Mouse (Mus musculus) T-helper 2 cell (primary cell): ENCODE results near the gene Fzr1.

Experiments used
- in situ Hi-C: fragments of 300-600 bp; cut with MboI, MseI; formaldehyde crosslinking; loops from one replicate; pipeline ENCODE4 v1.15.1; 2025; ENCODE audit warnings: high pct_unique_total_duplicates

Fzr1 gene

GRCm38 (mm10) chr10:81356991-81357844 lies 21.1 kb downstream of the Fzr1 start, which contains the start of gene Mfsd12:
Mfsd12 (plus strand) TSS chr10:81357491.
- in situ Hi-C loops, result no loop called here

- in situ Hi-C loops, result no loop called here
These were observed 21.8 kb downstream of the Fzr1 start for GRCm38 (mm10) chr10:81356352-81356990.

- in situ Hi-C loops, result no loop called here
These were observed 22.8 kb downstream of the Fzr1 start for GRCm38 (mm10) chr10:81355533-81355932.

- in situ Hi-C loops, result no loop called here
These were observed 23.4 kb downstream of the Fzr1 start for GRCm38 (mm10) chr10:81354738-81355477.

DNA sequence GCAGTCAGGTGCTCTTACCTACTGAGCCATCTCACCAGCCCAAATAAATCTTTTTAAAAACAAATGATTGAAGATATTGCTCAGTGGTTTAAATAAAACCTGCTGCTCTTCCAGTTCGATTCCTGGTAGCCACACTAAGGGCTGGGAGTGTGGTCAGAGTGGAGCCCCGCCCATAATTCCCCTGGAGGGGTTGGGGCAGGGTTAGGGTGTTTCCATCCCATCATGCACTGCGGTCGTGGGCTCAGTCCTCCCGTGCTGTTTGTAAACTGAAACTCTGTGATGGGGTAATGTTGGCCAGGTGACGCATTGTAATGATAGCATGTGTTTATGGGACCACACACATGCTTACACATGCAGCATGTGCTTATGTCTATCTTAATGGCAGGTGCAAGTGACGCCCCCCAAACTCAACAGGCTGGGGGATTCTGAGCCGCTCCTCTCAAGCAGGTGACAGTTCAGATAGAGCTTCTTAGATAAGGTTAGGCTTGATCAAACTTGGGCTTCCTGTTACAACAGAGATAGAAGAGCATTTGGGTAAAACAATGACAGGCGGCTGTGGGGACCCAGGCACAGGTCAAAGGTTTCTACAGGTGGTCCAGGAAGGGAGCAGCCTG lies 26.5 kb downstream of the Fzr1 start:
- in situ Hi-C loops, result no loop called here

DNA sequence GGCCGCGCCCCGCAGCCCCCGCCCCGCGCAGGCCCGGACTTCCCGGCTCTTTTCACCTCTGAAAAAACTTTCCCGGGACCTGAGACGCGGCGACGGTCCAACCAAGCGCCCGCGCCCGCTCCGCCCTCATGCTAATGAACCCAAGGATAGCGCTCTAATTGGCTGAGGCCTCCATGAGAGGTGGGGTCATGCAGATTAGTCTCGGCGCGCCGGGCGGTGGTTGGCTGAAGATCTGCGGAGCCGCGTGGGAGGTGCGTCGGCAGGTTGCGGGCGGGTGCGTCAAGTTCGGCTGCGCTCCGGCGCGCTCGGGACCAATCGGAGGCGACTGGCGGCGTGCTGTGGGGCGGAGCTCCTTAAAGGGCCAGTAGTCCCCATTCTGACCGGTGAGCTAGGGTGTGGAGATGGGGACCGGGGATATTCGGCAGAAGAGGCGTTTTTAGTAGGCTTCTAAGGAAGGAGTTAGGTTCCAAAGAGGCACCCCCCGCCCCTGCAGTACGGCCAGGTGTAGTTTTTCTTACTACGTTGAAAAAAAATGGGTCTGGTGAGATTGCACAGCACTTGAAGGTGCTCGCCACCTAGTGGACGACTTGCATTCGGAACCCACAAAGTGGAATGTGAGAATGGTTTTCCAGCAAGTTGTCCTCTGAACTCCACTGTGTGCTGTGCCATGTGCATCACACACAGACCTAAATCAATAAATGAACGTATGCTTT lies 27.8 kb downstream of the Fzr1 start, which contains the start of gene Hmg20b:
Gene Hmg20b, minus strand, starts transcription at position 130 of the 713 bp plus-strand sequence.
- in situ Hi-C loops, result no loop called here

DNA sequence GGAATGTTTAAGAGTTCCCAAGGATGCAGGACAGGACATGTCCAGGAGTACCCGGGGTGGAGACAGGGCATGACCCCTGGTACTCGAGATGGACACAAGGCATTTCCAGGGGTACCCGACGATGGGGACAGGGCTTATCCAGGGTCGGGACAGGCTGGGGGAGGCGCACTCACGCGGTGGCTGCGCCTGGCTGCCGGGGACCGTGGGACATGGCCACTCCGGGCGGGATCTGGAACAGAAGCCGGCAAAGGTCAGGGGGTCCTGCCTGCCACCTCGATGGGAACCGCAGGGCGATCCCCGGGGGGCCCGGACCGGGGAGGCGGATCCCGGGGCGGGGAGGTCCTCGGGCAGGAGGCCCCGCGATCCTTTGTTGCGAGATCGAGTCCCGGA lies 28.4 kb downstream of the Fzr1 start:
- in situ Hi-C loops, result loop anchor here (10.0 kb wide), 1 partner anchor 295 kb away; no protein-coding TSS in a partner anchor

DNA sequence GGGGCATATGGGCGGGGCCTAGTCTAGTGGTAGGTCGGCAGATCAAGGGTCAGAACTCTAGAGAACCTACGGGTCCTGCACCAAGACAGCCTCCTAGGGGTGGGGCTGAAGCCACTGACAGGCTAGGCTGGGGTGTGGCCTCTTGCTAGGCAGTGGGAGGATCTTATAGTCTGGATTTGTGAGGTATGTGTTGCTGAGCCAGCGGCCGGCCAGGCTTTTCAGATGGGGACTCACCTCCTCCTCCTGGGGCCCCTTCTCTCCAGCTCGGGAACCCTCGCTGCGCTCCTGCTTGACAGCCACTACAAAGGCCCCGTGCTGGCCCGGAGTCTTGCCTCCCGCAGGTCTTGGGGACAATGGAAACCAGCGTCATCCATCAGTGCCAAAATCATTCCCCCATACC lies 29.2 kb downstream of the Fzr1 start:
- in situ Hi-C loops, result loop anchor here (10.0 kb wide), 1 partner anchor 294 kb away; no protein-coding TSS in a partner anchor

- in situ Hi-C loops, result loop anchor here (10.0 kb wide), 1 partner anchor 292 kb away; no protein-coding TSS in a partner anchor
These were observed 31.8 kb downstream of the Fzr1 start for GRCm38 (mm10) chr10:81346453-81347067.

DNA sequence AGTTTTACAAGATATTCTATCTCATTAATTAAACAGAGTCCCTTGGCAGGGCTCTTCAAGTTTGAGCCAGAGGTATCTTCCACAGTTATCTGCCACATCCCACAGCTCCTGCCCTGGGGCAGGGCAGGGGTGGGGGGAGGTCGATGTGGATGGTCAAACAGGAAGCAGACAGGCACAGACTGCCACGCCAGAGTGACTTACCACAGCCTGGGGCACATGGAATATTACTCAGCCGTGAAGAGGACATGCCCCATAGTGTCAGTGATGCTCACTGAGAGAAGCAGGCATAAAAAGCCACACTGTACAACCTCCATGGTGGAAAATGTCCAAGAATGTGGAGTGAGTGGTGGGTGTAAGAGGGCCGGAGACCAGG lies 33.2 kb downstream of the Fzr1 start:
- in situ Hi-C loops, result loop anchor here (10.0 kb wide), 1 partner anchor 290 kb away; no protein-coding TSS in a partner anchor

DNA sequence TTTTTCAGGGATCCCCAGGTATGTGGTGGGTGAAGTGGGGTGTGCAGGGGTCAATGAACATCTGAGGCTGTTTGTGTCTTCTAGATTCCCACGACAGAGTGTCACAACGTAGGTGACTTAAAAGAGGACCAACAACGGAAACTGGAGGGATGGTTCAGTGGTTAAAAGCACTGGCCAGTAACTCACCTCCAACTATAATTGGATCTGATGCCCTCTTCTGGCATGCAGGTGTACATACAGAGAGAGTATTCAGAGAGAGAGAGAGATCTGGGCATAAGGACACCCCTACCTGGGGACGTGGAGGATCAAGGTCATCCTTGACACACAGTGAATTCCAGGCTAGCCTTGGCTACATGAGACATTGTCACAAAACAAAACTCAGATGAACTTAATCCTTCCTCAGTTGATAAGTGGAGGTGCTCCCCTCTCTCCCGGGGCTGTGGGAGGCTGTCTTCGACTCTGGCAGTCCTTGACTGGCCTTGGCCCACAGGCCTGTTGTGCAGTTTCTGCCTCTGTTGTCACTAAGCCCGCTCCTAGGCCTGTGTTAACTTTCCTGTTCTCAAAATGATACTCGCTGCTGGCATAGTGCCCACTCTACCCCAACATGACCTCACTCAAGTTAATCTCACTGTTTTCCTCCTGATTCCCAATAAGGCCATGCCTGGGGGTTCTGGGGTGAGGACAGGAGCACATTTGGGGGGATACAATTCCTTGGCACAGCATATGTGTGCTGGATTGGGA lies 33.7 kb downstream of the Fzr1 start:
- in situ Hi-C loops, result loop anchor here (10.0 kb wide), 1 partner anchor 290 kb away; no protein-coding TSS in a partner anchor

- in situ Hi-C loops, result loop anchor here (10.0 kb wide), 1 partner anchor 288 kb away; no protein-coding TSS in a partner anchor
These were observed 35.4 kb downstream of the Fzr1 start, which contains the start of gene Gipc3 for GRCm38 (mm10) chr10:81342686-81343505. Gipc3 (minus strand) TSS chr10:81343266.

DNA sequence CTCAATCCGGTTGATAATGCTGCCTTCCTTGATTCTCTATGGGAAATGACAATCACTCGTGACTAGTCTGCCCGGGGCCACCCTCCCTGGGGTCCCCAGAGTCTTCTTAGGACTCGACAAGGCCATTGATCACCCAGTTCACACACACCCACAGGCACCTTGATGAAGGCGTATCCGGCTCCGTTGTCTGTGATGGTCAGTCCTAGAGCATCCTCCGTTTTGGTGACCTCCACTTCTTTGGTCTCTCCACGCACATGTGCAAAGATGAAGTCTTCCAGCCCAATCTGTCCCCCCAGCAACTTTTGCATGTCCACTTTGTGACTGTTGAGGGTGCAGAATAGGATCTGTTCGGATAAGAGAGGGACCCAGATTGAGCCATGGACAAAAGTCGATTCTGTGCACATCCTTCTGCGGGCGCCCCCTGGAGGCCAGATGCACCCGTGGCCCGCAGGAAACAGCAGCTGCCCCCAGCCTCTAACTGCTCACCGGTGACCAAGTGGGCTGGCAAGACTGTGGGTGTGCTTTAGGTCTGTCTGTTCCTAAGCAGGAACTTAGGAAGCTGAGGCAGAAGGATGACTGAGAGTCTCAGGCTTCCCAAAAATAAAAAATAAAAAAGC lies 36.9 kb downstream of the Fzr1 start:
- in situ Hi-C loops, result loop anchor here (10.0 kb wide), 1 partner anchor 287 kb away; no protein-coding TSS in a partner anchor

DNA sequence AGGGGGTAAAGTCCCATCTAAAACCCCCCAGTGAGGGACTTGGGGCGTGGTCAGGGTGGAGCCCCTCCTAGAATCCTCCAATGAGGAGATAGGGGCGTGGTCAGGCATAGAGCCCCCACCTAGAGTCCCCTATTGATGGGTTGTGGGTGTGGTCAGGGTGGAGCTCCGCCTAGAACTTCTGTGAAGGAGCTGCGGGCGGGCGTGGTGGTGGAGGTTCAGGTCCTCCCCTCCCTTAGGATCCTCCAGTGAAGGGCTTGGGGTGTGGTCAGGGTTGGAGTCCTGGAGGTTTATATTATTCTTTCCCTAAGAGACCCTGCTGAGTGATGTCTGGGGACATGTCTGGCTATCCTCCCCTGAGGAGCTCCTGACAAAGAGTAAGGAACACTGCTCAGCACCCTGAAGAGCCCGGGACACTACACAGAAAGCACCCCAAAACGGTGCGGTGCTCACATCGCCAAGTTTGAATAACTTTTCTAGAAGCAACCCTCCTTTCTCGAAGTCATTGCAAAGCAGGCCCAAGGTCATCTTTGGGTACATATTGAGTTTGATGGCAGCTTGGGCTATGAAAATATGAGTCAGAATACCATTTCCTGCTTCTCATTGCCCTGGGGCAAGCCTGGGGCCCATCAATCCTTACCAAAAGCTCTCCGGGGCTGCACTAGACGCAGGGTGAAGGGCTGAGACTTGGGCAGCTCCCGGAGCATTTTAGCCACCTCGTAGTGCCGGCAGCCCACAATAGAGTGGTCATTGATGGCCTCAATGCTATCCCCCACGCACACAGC lies 37.6 kb downstream of the Fzr1 start:
- in situ Hi-C loops, result loop anchor here (10.0 kb wide), 1 partner anchor 286 kb away; no protein-coding TSS in a partner anchor

DNA sequence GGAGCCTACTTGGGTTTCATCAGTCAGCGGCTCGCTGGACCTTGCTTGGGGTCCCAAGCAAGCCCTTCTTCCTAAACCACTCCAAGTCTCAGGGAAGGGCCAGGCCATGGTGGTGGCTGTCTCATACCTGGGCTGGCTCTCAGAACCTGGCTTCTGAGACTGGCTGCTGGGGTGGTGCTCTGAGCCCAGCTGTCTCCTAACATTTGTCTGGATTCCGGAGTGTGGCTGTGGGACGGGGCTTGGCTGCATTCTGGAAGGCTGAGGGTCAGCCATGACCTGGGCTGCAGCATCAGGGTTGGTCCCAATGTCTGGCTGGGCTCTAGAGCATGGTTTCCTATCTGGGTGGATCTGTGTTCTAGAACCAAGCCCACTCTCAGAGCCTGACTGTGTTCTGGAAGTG lies 41.8 kb downstream of the Fzr1 start:
- in situ Hi-C loops, result no loop called here

- in situ Hi-C loops, result no loop called here
These were observed 42.6 kb downstream of the Fzr1 start for GRCm38 (mm10) chr10:81335393-81336340.
